Mouse (Mus musculus): Measurements from ENCODE around the gene Clcn6.
"Not testable (repeated sequence)": the region's sequence is repeated elsewhere in the genome, so short reads cannot be mapped to it uniquely, and the experiment has no call there.

The Clcn6 gene

GRCm38 (mm10) chr4:148065702-148066400 is 27.2 kb upstream of the Clcn6 start:
- DNase-seq, result no peak

GRCm38 (mm10) chr4:148061086-148061480 is 22.5 kb upstream of the Clcn6 start:
- no peak for DNase-seq

GRCm38 (mm10) chr4:148060120-148061085 is 21.8 kb upstream of the Clcn6 start:
- DNase-seq, result no peak

DNA sequence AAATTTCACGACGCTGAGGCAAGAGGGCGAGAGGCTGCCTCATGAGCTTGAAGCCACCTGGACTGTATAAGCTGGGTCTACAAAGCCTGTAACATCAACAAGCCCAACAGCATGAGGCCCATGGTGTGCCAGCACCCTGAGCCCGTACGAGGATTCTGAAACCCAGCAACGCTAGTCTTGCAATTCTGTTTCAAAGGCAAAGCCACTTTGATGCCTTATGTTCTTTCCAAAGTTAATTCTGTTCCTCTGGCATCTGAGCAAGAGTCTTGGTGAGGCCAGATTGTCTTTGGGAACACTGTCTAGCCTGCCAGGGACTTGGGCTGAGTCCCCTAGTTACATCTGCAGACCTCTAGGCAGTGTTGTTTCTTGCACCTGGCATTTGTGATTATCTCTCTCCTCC is 20.4 kb upstream of the Clcn6 start:
- DNase-seq, result peak; percentile 80

DNA sequence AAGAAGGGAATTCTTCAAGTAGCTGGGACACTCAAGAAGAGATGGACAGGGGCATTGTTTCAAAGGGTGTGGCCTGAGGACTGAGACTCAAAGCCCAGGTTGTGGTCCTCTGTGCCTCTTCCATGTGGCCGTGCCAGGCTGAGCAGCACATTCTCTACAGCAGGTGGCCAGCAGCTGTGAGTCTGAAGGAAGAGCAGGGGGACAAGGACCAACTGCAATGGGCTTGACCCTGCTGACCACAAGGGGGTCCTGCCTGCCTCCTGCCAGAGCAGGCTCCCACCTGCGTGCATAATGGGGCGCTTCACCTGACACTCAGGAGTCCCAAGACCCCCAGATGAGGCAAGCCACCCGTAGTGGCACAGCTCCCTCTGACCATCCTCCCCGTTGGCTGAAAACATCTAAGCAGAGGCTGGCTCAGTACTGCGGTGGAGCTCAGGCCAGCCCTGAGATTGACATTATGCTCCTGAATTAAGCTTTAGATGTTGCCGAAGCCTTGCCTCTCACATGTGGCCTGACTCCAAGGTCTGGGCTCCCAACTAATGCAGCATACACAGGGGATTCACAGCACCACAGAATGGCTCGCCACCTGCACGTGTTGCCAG is 19.7 kb upstream of the Clcn6 start:
- no peak for DNase-seq

GRCm38 (mm10) chr4:148057661-148058209 is 19.1 kb upstream of the Clcn6 start:
- no peak for DNase-seq

GRCm38 (mm10) chr4:148056801-148057200 is 18.2 kb upstream of the Clcn6 start:
- DNase-seq, result no peak

DNA sequence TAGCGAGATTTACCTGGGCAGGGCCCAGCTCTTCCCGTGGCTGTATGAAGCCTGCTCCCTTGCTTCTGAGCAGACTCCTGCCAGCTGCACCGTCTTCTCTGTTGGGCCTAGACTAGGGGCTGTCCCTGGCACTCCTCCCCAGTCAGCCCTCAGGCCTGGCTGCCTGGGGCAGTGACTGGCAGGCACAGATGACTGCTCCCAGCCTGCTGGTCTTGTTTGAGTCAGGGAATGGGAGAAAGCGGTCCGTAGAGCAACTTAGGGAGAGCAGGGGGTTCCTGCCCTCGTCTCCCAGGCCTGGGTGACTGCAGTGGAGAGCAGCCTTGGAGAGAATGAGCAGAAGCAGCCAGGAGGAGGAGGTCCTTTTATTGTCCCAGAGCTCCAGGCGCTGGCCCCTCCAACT is 17.6 kb upstream of the Clcn6 start:
- DNase-seq, result no peak

DNA sequence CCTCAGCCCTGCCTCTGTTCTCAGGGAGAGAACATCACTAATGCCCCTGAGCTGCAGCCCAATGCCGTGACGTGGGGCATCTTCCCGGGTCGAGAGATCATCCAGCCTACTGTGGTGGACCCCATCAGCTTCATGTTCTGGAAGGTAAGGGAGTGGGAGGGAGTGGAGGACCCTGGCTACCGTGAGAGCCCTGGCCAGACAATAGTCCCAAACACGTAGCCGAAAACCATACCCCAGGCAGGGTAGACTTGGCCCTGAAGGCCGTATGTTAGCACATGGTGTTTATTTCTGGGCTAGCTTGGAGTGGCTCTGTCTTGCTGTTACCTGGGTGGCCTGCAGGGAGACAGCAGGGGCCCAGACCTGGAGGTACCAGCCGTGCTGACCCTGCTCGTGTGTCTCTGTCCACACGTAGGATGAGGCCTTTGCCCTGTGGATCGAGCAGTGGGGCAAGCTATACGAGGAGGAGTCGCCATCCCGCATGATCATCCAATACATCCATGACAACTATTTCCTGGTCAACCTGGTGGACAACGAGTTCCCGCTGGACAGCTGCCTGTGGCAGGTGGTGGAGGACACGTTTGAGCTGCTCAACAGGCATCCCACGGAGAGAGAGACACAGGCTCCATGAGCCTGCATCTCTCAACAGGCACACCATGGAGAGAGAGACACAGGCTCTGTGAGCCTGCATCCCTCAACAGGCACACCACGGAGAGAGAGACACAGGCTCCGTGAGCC is 16.5 kb upstream of the Clcn6 start:
- DNase-seq, result no peak

GRCm38 (mm10) chr4:148053417-148053920 is 14.8 kb upstream of the Clcn6 start:
- peak; percentile 85 for DNase-seq

DNA sequence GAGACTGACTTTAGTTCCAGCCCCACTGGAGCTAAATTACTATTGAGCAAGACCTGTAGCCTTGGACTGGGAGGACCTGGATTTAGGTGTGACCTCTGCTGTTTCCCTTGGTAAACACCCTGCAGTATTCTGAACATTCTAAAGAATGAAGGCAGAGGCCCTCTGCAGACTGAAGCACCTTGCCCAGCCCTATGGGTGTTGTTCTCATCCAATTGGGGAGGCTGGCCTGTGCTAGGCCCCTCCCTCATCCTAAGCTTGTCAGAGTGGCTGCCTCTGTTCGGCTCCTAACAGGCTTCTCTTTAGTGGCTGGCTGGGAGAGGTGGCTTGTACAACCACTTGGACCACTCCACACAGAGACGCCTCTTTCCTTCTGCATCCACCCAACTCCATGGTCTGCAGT is 14.4 kb upstream of the Clcn6 start:
- no peak for DNase-seq

- DNase-seq, result no peak
Observed at GRCm38 (mm10) chr4:148051886-148052285, 13.3 kb upstream of the Clcn6 start.

DNA sequence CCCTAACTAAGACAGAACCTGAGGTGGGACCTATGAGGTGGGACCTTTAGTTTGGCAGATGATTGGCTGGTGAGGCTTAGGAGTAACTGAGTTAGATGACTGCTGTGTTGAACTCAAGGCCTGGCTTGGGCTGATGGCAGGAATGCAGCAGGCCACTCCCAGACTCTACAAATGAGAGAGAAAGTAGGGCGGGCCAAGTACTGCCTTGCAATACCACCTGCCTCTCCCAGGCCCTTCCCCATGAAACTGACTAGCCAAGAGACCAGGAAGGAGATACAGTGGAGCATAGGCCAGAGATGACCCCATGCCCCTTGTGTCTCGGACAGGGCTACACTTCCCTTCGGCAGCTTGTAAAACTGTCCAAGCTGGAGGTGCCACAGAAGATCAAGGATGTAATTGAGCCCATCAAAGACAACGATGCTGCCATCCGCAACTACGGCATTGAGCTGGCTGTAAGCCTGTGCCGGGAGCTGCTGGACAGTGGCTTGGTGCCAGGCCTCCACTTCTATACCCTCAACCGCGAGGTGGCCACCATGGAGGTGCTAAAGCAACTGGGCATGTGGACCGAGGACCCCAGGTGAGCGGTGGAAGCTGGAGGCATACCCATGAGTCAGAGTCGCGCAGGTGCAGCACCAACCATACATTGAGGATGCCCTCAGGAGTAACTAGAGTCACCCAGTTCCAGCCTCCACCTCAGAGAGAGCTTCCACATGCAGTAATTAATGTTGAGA is 12.6 kb upstream of the Clcn6 start:
- DNase-seq, result no peak

- DNase-seq, result not testable (repeated sequence)
Observed at GRCm38 (mm10) chr4:148050396-148050914, 11.8 kb upstream of the Clcn6 start.

DNA sequence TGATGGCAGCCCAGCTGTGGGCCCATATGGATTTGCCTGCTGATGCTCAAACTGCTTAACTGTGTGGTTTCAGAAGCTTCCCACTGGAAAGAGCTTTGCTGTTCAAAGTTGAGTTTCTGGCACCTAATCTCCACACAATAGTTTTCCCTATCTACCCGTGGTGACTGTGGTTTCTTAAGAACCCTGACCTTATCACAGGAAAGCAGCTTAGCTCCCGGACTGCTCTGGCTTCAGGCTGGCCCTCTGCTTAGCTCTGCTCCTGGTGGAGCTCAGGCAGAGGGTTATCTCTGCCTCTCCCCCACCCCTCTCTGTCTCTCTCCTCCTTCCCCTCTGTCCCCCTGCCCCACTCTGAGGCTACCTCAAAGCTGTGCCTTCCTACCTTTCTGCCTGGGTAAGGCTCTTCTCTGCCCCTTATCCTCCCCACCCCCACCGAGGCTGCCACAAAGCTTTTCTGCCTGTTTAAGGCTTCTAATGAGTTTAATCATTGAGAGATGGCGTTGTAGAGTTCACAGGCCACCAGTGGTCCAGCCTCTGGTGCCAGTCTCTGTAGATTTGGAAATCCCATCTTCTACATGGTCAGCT is 7.9 kb upstream of the Clcn6 start:
- DNase-seq, result no peak

DNA sequence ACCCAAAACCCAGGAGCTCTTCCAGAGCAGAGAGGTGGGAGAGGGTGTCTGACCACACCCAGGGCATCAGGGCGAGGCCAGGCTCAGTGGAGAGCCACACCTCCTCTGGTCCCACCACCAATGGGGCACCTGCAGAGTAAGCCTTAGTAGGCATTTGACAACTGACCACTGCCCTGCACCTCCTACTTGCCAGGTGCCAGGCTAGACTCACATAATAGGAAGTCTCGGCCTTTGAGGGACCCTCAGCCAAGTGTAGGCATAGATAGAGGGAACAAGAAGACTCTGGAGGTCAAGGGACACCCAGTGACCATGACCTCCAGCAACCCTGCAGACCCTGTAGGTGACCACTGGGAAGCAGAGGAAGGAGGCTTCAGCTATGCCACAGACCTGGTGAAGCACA is 5.5 kb upstream of the Clcn6 start:
- DNase-seq, result no peak

- DNase-seq, result not testable (repeated sequence)
Observed at GRCm38 (mm10) chr4:148043327-148043726, 4.7 kb upstream of the Clcn6 start.

GRCm38 (mm10) chr4:148041611-148042191 is 3.1 kb upstream of the Clcn6 start:
- no peak for DNase-seq

- DNase-seq, result peak; percentile 66
Observed at GRCm38 (mm10) chr4:148040933-148041610, 2.5 kb upstream of the Clcn6 start.

Measured in layer of hippocampus, adult 9-11 months (tissue).